Mouse (Mus musculus): Measurements from ENCODE around the gene Pla2g1b. TPM values are rescaled to one million over a fixed set of nuclear protein-coding genes. Genes with fewer than 3 reads are reported as not detected.
A peak's percentile ranks its signal among the peaks of the same experiment; 100 is the strongest.
"Not testable (repeated sequence)": the region's sequence is repeated elsewhere in the genome, so short reads cannot be mapped to it uniquely, and the experiment has no call there.

Gene Pla2g1b
- polyA plus RNA-seq, 1 experiment from 2014 or later, result not detected

GRCm38 (mm10) chr5:115441205-115441849 lies 24.7 kb upstream of the Pla2g1b start:
- 40% methylated on average over 14 of the region's 14 CpGs for WGBS
- H3K36me3 ChIP-seq (ENCODE audit: control insufficient read depth, insufficient read depth, low read length), result peaks cover 42% of the 10 kb centered on the region
- no peak overlapping the region for H3K4me2 ChIP-seq (ENCODE audit: low read depth)
- H3K27me3 ChIP-seq (ENCODE audit: control insufficient read depth, insufficient read depth, low read length), result no peaks in the 10 kb centered on the region
- ATAC-seq (ENCODE audit: insufficient read depth, low FRiP score, low TSS enrichment), result no peak
- H3K4me3 ChIP-seq (ENCODE audit: low read depth, low read length), result no peak overlapping the region
- H3K4me1 ChIP-seq (ENCODE audit: control insufficient read depth, insufficient read depth, low read length), result peaks cover 25% of the 10 kb centered on the region
- DNase-seq (ENCODE audit: low spot score), result peak; percentile 83
- H3K27ac ChIP-seq (ENCODE audit: low read depth, low read length), result peak overlapping the region; percentile 49; the same call in 1 of the 2 replicates
- no peak overlapping the region for H3K9ac ChIP-seq (ENCODE audit: low read length)
- no peaks in the 10 kb centered on the region for H3K9me3 ChIP-seq (ENCODE audit: control insufficient read depth, low read length)

- not testable (repeated sequence) for DNase-seq (ENCODE audit: low spot score); H3K9me3 ChIP-seq (ENCODE audit: control insufficient read depth, low read length); H3K27me3 ChIP-seq (ENCODE audit: control insufficient read depth, insufficient read depth, low read length); H3K4me2 ChIP-seq (ENCODE audit: low read depth); H3K27ac ChIP-seq (ENCODE audit: low read depth, low read length); H3K4me3 ChIP-seq (ENCODE audit: low read depth, low read length); H3K9ac ChIP-seq (ENCODE audit: low read length); ATAC-seq (ENCODE audit: insufficient read depth, low FRiP score, low TSS enrichment)
- 76% methylated on average over 5 of the region's 5 CpGs for WGBS
- peaks cover 49% of the 10 kb centered on the region for H3K36me3 ChIP-seq (ENCODE audit: control insufficient read depth, insufficient read depth, low read length)
- H3K4me1 ChIP-seq (ENCODE audit: control insufficient read depth, insufficient read depth, low read length), result peaks cover 16% of the 10 kb centered on the region
Observed at GRCm38 (mm10) chr5:115442663-115443062, 23.4 kb upstream of the Pla2g1b start.

- WGBS, result 88% methylated on average over 11 of the region's 11 CpGs
- DNase-seq (ENCODE audit: low spot score), result no peak
- H3K9ac ChIP-seq (ENCODE audit: low read length), result no peak overlapping the region
- peaks cover 47% of the 10 kb centered on the region for H3K36me3 ChIP-seq (ENCODE audit: control insufficient read depth, insufficient read depth, low read length)
- H3K4me3 ChIP-seq (ENCODE audit: low read depth, low read length), result no peak overlapping the region
- no peak overlapping the region for H3K27ac ChIP-seq (ENCODE audit: low read depth, low read length)
- ATAC-seq (ENCODE audit: insufficient read depth, low FRiP score, low TSS enrichment), result no peak
- no peaks in the 10 kb centered on the region for H3K27me3 ChIP-seq (ENCODE audit: control insufficient read depth, insufficient read depth, low read length)
- H3K4me2 ChIP-seq (ENCODE audit: low read depth), result no peak overlapping the region
- peaks cover 2% of the 10 kb centered on the region for H3K4me1 ChIP-seq (ENCODE audit: control insufficient read depth, insufficient read depth, low read length)
- no peaks in the 10 kb centered on the region for H3K9me3 ChIP-seq (ENCODE audit: control insufficient read depth, low read length)
Observed at GRCm38 (mm10) chr5:115444130-115444529, 21.9 kb upstream of the Pla2g1b start.

- Histone ChIP-seq H3K36me3 (ENCODE audit: control insufficient read depth, insufficient read depth, low read length) (peaks cover 58% of the 10 kb centered on the region), H3K27me3 (ENCODE audit: control insufficient read depth, insufficient read depth, low read length) (no peaks in the 10 kb centered on the region)
- WGBS, result 86% methylated on average over 17 of the region's 17 CpGs
Observed at GRCm38 (mm10) chr5:115447108-115447507, 19.0 kb upstream of the Pla2g1b start.

GRCm38 (mm10) chr5:115449247-115449646 lies 16.8 kb upstream of the Pla2g1b start:
- no peak for DNase-seq (ENCODE audit: low spot score)
- peaks cover 51% of the 10 kb centered on the region for H3K36me3 ChIP-seq (ENCODE audit: control insufficient read depth, insufficient read depth, low read length)
- H3K9me3 ChIP-seq (ENCODE audit: control insufficient read depth, low read length), result no peaks in the 10 kb centered on the region
- H3K27me3 ChIP-seq (ENCODE audit: control insufficient read depth, insufficient read depth, low read length), result no peaks in the 10 kb centered on the region
- no peak overlapping the region for H3K9ac ChIP-seq (ENCODE audit: low read length)
- no peak overlapping the region for H3K4me3 ChIP-seq (ENCODE audit: low read depth, low read length)
- no peak for ATAC-seq (ENCODE audit: insufficient read depth, low FRiP score, low TSS enrichment)
- H3K27ac ChIP-seq (ENCODE audit: low read depth, low read length), result no peak overlapping the region
- no peak overlapping the region for H3K4me2 ChIP-seq (ENCODE audit: low read depth)
- H3K4me1 ChIP-seq (ENCODE audit: control insufficient read depth, insufficient read depth, low read length), result no peaks in the 10 kb centered on the region
- 89% methylated on average over 3 of the region's 3 CpGs for WGBS

More at GRCm38 (mm10) chr5:115447108-115447507, 19.0 kb upstream of the Pla2g1b start:
- H3K27ac ChIP-seq (ENCODE audit: low read depth, low read length), result no peak overlapping the region
- no peak for ATAC-seq (ENCODE audit: insufficient read depth, low FRiP score, low TSS enrichment)
- no peak overlapping the region for H3K4me3 ChIP-seq (ENCODE audit: low read depth, low read length)
- DNase-seq (ENCODE audit: low spot score), result no peak
- no peaks in the 10 kb centered on the region for H3K4me1 ChIP-seq (ENCODE audit: control insufficient read depth, insufficient read depth, low read length)
- H3K9me3 ChIP-seq (ENCODE audit: control insufficient read depth, low read length), result no peaks in the 10 kb centered on the region
- no peak overlapping the region for H3K4me2 ChIP-seq (ENCODE audit: low read depth)
- no peak overlapping the region for H3K9ac ChIP-seq (ENCODE audit: low read length)

GRCm38 (mm10) chr5:115450410-115451317 lies 15.4 kb upstream of the Pla2g1b start:
- no peak overlapping the region for H3K4me3 ChIP-seq (ENCODE audit: low read depth, low read length)

GRCm38 (mm10) chr5:115454422-115455090 lies 11.5 kb upstream of the Pla2g1b start:
- Histone ChIP-seq H3K27ac (ENCODE audit: low read depth, low read length) (no peak overlapping the region), H3K4me1 (ENCODE audit: control insufficient read depth, insufficient read depth, low read length) (no peaks in the 10 kb centered on the region), H3K4me2 (ENCODE audit: low read depth) (no peak overlapping the region), H3K9me3 (ENCODE audit: control insufficient read depth, low read length) (no peaks in the 10 kb centered on the region), H3K4me3 (ENCODE audit: low read depth, low read length) (no peak overlapping the region), H3K36me3 (ENCODE audit: control insufficient read depth, insufficient read depth, low read length) (peaks cover 22% of the 10 kb centered on the region), H3K9ac (ENCODE audit: low read length) (0 out of 2 replicates have a peak overlapping the region, but pooled peaks have one; percentile 3), H3K27me3 (ENCODE audit: control insufficient read depth, insufficient read depth, low read length) (no peaks in the 10 kb centered on the region)
- WGBS, result 86% methylated on average over 12 of the region's 12 CpGs
- DNase-seq (ENCODE audit: low spot score) (peak; percentile 12), ATAC-seq (ENCODE audit: insufficient read depth, low FRiP score, low TSS enrichment) (no peak)

More at GRCm38 (mm10) chr5:115450410-115451317, 15.4 kb upstream of the Pla2g1b start:
- no peak overlapping the region for H3K27ac ChIP-seq (ENCODE audit: low read depth, low read length)
- H3K36me3 ChIP-seq (ENCODE audit: control insufficient read depth, insufficient read depth, low read length), result peaks cover 39% of the 10 kb centered on the region
- no peaks in the 10 kb centered on the region for H3K27me3 ChIP-seq (ENCODE audit: control insufficient read depth, insufficient read depth, low read length)
- ATAC-seq (ENCODE audit: insufficient read depth, low FRiP score, low TSS enrichment) (no peak), DNase-seq (ENCODE audit: low spot score) (no peak)
- H3K9me3 ChIP-seq (ENCODE audit: control insufficient read depth, low read length), result no peaks in the 10 kb centered on the region
- no peaks in the 10 kb centered on the region for H3K4me1 ChIP-seq (ENCODE audit: control insufficient read depth, insufficient read depth, low read length)
- H3K9ac ChIP-seq (ENCODE audit: low read length), result no peak overlapping the region
- WGBS, result 95% methylated on average over 27 of the region's 27 CpGs
- H3K4me2 ChIP-seq (ENCODE audit: low read depth), result no peak overlapping the region

GRCm38 (mm10) chr5:115455838-115456237 lies 10.2 kb upstream of the Pla2g1b start:
- Histone ChIP-seq H3K4me1 (ENCODE audit: control insufficient read depth, insufficient read depth, low read length) (no peaks in the 10 kb centered on the region), H3K4me3 (ENCODE audit: low read depth, low read length) (no peak overlapping the region), H3K9me3 (ENCODE audit: control insufficient read depth, low read length) (no peaks in the 10 kb centered on the region), H3K9ac (ENCODE audit: low read length) (no peak overlapping the region), H3K4me2 (ENCODE audit: low read depth) (no peak overlapping the region), H3K27ac (ENCODE audit: low read depth, low read length) (no peak overlapping the region), H3K36me3 (ENCODE audit: control insufficient read depth, insufficient read depth, low read length) (peaks cover 15% of the 10 kb centered on the region), H3K27me3 (ENCODE audit: control insufficient read depth, insufficient read depth, low read length) (no peaks in the 10 kb centered on the region)
- DNase-seq (ENCODE audit: low spot score) (peak; percentile 25), ATAC-seq (ENCODE audit: insufficient read depth, low FRiP score, low TSS enrichment) (no peak)
- 76% methylated on average over 7 of the region's 7 CpGs for WGBS

Measured in neural tube, embryonic 11.5 days (tissue).